Mouse (Mus musculus): ENCODE results near the gene Cpm. TPM values are rescaled to one million over a fixed set of nuclear protein-coding genes. Genes with fewer than 3 reads are reported as not detected.

The Cpm gene
- polyA plus RNA-seq, 1 experiment from 2014 or later: 4.6 TPM

GRCm38 (mm10) chr10:117692173-117692572, 62.9 kb downstream of the Cpm start:
- H3K4me1 ChIP-seq (replicated peaks; ENCODE audit: control insufficient read depth, insufficient read depth, low read length): no peaks in the 10 kb centered on the region
- no peak for ATAC-seq
- H3K4me2 ChIP-seq (ENCODE audit: low read length): no peak overlapping the region
- peaks cover 55% of the 10 kb centered on the region for H3K36me3 ChIP-seq (ENCODE audit: control insufficient read depth, insufficient read depth)
- H3K4me3 ChIP-seq (replicated peaks; ENCODE audit: low read length): no peak overlapping the region
- no peak overlapping the region for H3K9ac ChIP-seq (replicated peaks; ENCODE audit: low read depth, low read length)
- H3K27me3 ChIP-seq (replicated peaks; ENCODE audit: control insufficient read depth, insufficient read depth, low read length): no peaks in the 10 kb centered on the region
- H3K9me3 ChIP-seq (ENCODE audit: control insufficient read depth, low read length): no peaks in the 10 kb centered on the region
- no peak overlapping the region for H3K27ac ChIP-seq (ENCODE audit: low read length)

- Histone ChIP-seq H3K27me3 (replicated peaks; ENCODE audit: control insufficient read depth, insufficient read depth, low read length) (no peaks in the 10 kb centered on the region), H3K9me3 (ENCODE audit: control insufficient read depth, low read length) (no peaks in the 10 kb centered on the region), H3K36me3 (ENCODE audit: control insufficient read depth, insufficient read depth) (peaks cover 58% of the 10 kb centered on the region), H3K27ac (ENCODE audit: low read length) (no peak overlapping the region), H3K9ac (replicated peaks; ENCODE audit: low read depth, low read length) (no peak overlapping the region), H3K4me2 (ENCODE audit: low read length) (no peak overlapping the region), H3K4me1 (replicated peaks; ENCODE audit: control insufficient read depth, insufficient read depth, low read length) (no peaks in the 10 kb centered on the region), H3K4me3 (replicated peaks; ENCODE audit: low read length) (no peak overlapping the region)
- WGBS: 97% methylated on average over 5 of the region's 5 CpGs
- no peak for ATAC-seq
Measured at GRCm38 (mm10) chr10:117692953-117693352, 63.7 kb downstream of the Cpm start.

- Histone ChIP-seq H3K4me2 (ENCODE audit: low read length) (no peak overlapping the region), H3K27me3 (replicated peaks; ENCODE audit: control insufficient read depth, insufficient read depth, low read length) (no peaks in the 10 kb centered on the region), H3K4me1 (replicated peaks; ENCODE audit: control insufficient read depth, insufficient read depth, low read length) (no peaks in the 10 kb centered on the region), H3K36me3 (ENCODE audit: control insufficient read depth, insufficient read depth) (peaks cover 61% of the 10 kb centered on the region), H3K9me3 (ENCODE audit: control insufficient read depth, low read length) (no peaks in the 10 kb centered on the region), H3K4me3 (replicated peaks; ENCODE audit: low read length) (no peak overlapping the region), H3K27ac (ENCODE audit: low read length) (no peak overlapping the region), H3K9ac (replicated peaks; ENCODE audit: low read depth, low read length) (no peak overlapping the region)
- 96% methylated on average over 6 of the region's 6 CpGs for WGBS
- no peak for ATAC-seq
Measured at GRCm38 (mm10) chr10:117694255-117694953, 65.1 kb downstream of the Cpm start.

- Histone ChIP-seq H3K9me3 (ENCODE audit: control insufficient read depth, low read length) (no peaks in the 10 kb centered on the region), H3K27me3 (replicated peaks; ENCODE audit: control insufficient read depth, insufficient read depth, low read length) (no peaks in the 10 kb centered on the region), H3K4me2 (ENCODE audit: low read length) (no peak overlapping the region), H3K27ac (ENCODE audit: low read length) (no peak overlapping the region), H3K9ac (replicated peaks; ENCODE audit: low read depth, low read length) (no peak overlapping the region), H3K36me3 (ENCODE audit: control insufficient read depth, insufficient read depth) (peaks cover 63% of the 10 kb centered on the region), H3K4me1 (replicated peaks; ENCODE audit: control insufficient read depth, insufficient read depth, low read length) (no peaks in the 10 kb centered on the region), H3K4me3 (replicated peaks; ENCODE audit: low read length) (no peak overlapping the region)
- ATAC-seq: no peak
- 95% methylated on average over 4 of the region's 4 CpGs for WGBS
Measured at GRCm38 (mm10) chr10:117695027-117695426, 65.7 kb downstream of the Cpm start.

GRCm38 (mm10) chr10:117695605-117696004, 66.3 kb downstream of the Cpm start:
- 98% methylated on average over 4 of the region's 4 CpGs for WGBS

GRCm38 (mm10) chr10:117696021-117696826, 66.9 kb downstream of the Cpm start:
- H3K27me3 ChIP-seq (replicated peaks; ENCODE audit: control insufficient read depth, insufficient read depth, low read length): no peaks in the 10 kb centered on the region
- H3K36me3 ChIP-seq (ENCODE audit: control insufficient read depth, insufficient read depth): peaks cover 61% of the 10 kb centered on the region
- no peaks in the 10 kb centered on the region for H3K9me3 ChIP-seq (ENCODE audit: control insufficient read depth, low read length)
- no peak for ATAC-seq
- no peak overlapping the region for H3K4me2 ChIP-seq (ENCODE audit: low read length)
- H3K27ac ChIP-seq (ENCODE audit: low read length): no peak overlapping the region
- H3K9ac ChIP-seq (replicated peaks; ENCODE audit: low read depth, low read length): no peak overlapping the region
- no peaks in the 10 kb centered on the region for H3K4me1 ChIP-seq (replicated peaks; ENCODE audit: control insufficient read depth, insufficient read depth, low read length)
- WGBS: 96% methylated on average over 8 of the region's 8 CpGs
- no peak overlapping the region for H3K4me3 ChIP-seq (replicated peaks; ENCODE audit: low read length)

More at GRCm38 (mm10) chr10:117695605-117696004, 66.3 kb downstream of the Cpm start:
- Histone ChIP-seq H3K9me3 (ENCODE audit: control insufficient read depth, low read length) (no peaks in the 10 kb centered on the region), H3K36me3 (ENCODE audit: control insufficient read depth, insufficient read depth) (peaks cover 63% of the 10 kb centered on the region), H3K27ac (ENCODE audit: low read length) (no peak overlapping the region), H3K4me2 (ENCODE audit: low read length) (no peak overlapping the region), H3K9ac (replicated peaks; ENCODE audit: low read depth, low read length) (no peak overlapping the region), H3K27me3 (replicated peaks; ENCODE audit: control insufficient read depth, insufficient read depth, low read length) (no peaks in the 10 kb centered on the region), H3K4me1 (replicated peaks; ENCODE audit: control insufficient read depth, insufficient read depth, low read length) (no peaks in the 10 kb centered on the region), H3K4me3 (replicated peaks; ENCODE audit: low read length) (no peak overlapping the region)
- ATAC-seq: no peak

GRCm38 (mm10) chr10:117696827-117697560, 67.7 kb downstream of the Cpm start:
- Histone ChIP-seq H3K4me2 (ENCODE audit: low read length) (no peak overlapping the region), H3K27me3 (replicated peaks; ENCODE audit: control insufficient read depth, insufficient read depth, low read length) (no peaks in the 10 kb centered on the region), H3K9ac (replicated peaks; ENCODE audit: low read depth, low read length) (no peak overlapping the region), H3K9me3 (ENCODE audit: control insufficient read depth, low read length) (no peaks in the 10 kb centered on the region), H3K36me3 (ENCODE audit: control insufficient read depth, insufficient read depth) (peaks cover 64% of the 10 kb centered on the region), H3K4me1 (replicated peaks; ENCODE audit: control insufficient read depth, insufficient read depth, low read length) (no peaks in the 10 kb centered on the region), H3K27ac (ENCODE audit: low read length) (no peak overlapping the region), H3K4me3 (replicated peaks; ENCODE audit: low read length) (no peak overlapping the region)
- no peak for ATAC-seq
- 93% methylated on average over 6 of the region's 6 CpGs for WGBS

GRCm38 (mm10) chr10:117697561-117698115, 68.3 kb downstream of the Cpm start:
- H3K36me3 ChIP-seq (ENCODE audit: control insufficient read depth, insufficient read depth): peaks cover 59% of the 10 kb centered on the region
- H3K9ac ChIP-seq (replicated peaks; ENCODE audit: low read depth, low read length): no peak overlapping the region
- no peaks in the 10 kb centered on the region for H3K4me1 ChIP-seq (replicated peaks; ENCODE audit: control insufficient read depth, insufficient read depth, low read length)
- no peak overlapping the region for H3K27ac ChIP-seq (ENCODE audit: low read length)
- no peak overlapping the region for H3K4me2 ChIP-seq (ENCODE audit: low read length)
- no peak overlapping the region for H3K4me3 ChIP-seq (replicated peaks; ENCODE audit: low read length)
- no peaks in the 10 kb centered on the region for H3K27me3 ChIP-seq (replicated peaks; ENCODE audit: control insufficient read depth, insufficient read depth, low read length)
- ATAC-seq: no peak
- no peaks in the 10 kb centered on the region for H3K9me3 ChIP-seq (ENCODE audit: control insufficient read depth, low read length)
- 96% methylated on average over 3 of the region's 3 CpGs for WGBS
